Mouse (Mus musculus): ENCODE results near the gene H2-Eb2. TPM values are rescaled to one million over a fixed set of nuclear protein-coding genes. Genes with fewer than 3 reads are reported as not detected.

H2-Eb2 gene
- polyA plus RNA-seq, 1 experiment from 2014 or later, result not detected

GRCm38 (mm10) chr17:34287648-34288047, 37.8 kb upstream of the H2-Eb2 start, which contains the start of gene H2-Aa:
TSS of gene H2-Aa (minus strand) at chr17:34287823.
- Histone ChIP-seq H3K9me3 (replicated peaks; ENCODE audit: low read length) (no peaks in the 10 kb centered on the region), H3K27me3 (ENCODE audit: insufficient read depth, low read length) (no peaks in the 10 kb centered on the region), H3K9ac (ENCODE audit: low read depth, low read length) (no peak within 1 kb of the TSS), H3K27ac (no peak within 1 kb of the TSS), H3K4me1 (replicated peaks; ENCODE audit: insufficient read depth, low read length) (no peaks in the 10 kb centered on the region), H3K36me3 (ENCODE audit: insufficient read depth, low read length) (no peaks in the 10 kb centered on the region), H3K4me2 (ENCODE audit: low read length) (no peak within 1 kb of the TSS), H3K4me3 (replicated peaks; ENCODE audit: low read depth, low read length) (no peak within 1 kb of the TSS)
- TF ChIP-seq CTCF (IDR thresholded peaks at IDR 0.05; ENCODE audit: low read depth), result no peak
- peak; percentile 74; the same call in 1 of the 2 replicates for ATAC-seq (replicated peaks; ENCODE audit: low FRiP score, low read depth)
- DNase-seq (ENCODE audit: low spot score), result peak; percentile 86
- WGBS, result 17% methylated on average over 8 of the region's 8 CpGs

GRCm38 (mm10) chr17:34288131-34288530, 37.3 kb upstream of the H2-Eb2 start:
- WGBS, result 75% methylated on average over 3 of the region's 3 CpGs
- no peaks in the 10 kb centered on the region for H3K4me1 ChIP-seq (replicated peaks; ENCODE audit: insufficient read depth, low read length)
- no peaks in the 10 kb centered on the region for H3K9me3 ChIP-seq (replicated peaks; ENCODE audit: low read length)
- H3K9ac ChIP-seq (ENCODE audit: low read depth, low read length), result no peak overlapping the region
- no peak overlapping the region for H3K27ac ChIP-seq
- DNase-seq (ENCODE audit: low spot score) (no peak), ATAC-seq (replicated peaks; ENCODE audit: low FRiP score, low read depth) (no peak)
- no peaks in the 10 kb centered on the region for H3K27me3 ChIP-seq (ENCODE audit: insufficient read depth, low read length)
- no peak overlapping the region for H3K4me3 ChIP-seq (replicated peaks; ENCODE audit: low read depth, low read length)
- no peak overlapping the region for H3K4me2 ChIP-seq (ENCODE audit: low read length)
- TF ChIP-seq CTCF (IDR thresholded peaks at IDR 0.05; ENCODE audit: low read depth), result no peak
- no peaks in the 10 kb centered on the region for H3K36me3 ChIP-seq (ENCODE audit: insufficient read depth, low read length)

- no peak overlapping the region for H3K4me2 ChIP-seq (ENCODE audit: low read length)
- no peaks in the 10 kb centered on the region for H3K4me1 ChIP-seq (replicated peaks; ENCODE audit: insufficient read depth, low read length)
- DNase-seq (ENCODE audit: low spot score) (peak; percentile 90), ATAC-seq (replicated peaks; ENCODE audit: low FRiP score, low read depth) (peak; percentile 88)
- no peaks in the 10 kb centered on the region for H3K27me3 ChIP-seq (ENCODE audit: insufficient read depth, low read length)
- H3K9ac ChIP-seq (ENCODE audit: low read depth, low read length), result no peak overlapping the region
- no peaks in the 10 kb centered on the region for H3K9me3 ChIP-seq (replicated peaks; ENCODE audit: low read length)
- H3K27ac ChIP-seq, result no peak overlapping the region
- H3K4me3 ChIP-seq (replicated peaks; ENCODE audit: low read depth, low read length), result no peak overlapping the region
- no peaks in the 10 kb centered on the region for H3K36me3 ChIP-seq (ENCODE audit: insufficient read depth, low read length)
- no peak for TF ChIP-seq CTCF (IDR thresholded peaks at IDR 0.05; ENCODE audit: low read depth)
- 15% methylated on average over 8 of the region's 8 CpGs for WGBS
Observed at GRCm38 (mm10) chr17:34291609-34292008, 33.9 kb upstream of the H2-Eb2 start.

GRCm38 (mm10) chr17:34292570-34292969, 32.9 kb upstream of the H2-Eb2 start:
- no peaks in the 10 kb centered on the region for H3K27me3 ChIP-seq (ENCODE audit: insufficient read depth, low read length)
- DNase-seq (ENCODE audit: low spot score) (no peak), ATAC-seq (replicated peaks; ENCODE audit: low FRiP score, low read depth) (no peak)
- H3K4me3 ChIP-seq (replicated peaks; ENCODE audit: low read depth, low read length), result no peak overlapping the region
- H3K36me3 ChIP-seq (ENCODE audit: insufficient read depth, low read length), result no peaks in the 10 kb centered on the region
- no peaks in the 10 kb centered on the region for H3K9me3 ChIP-seq (replicated peaks; ENCODE audit: low read length)
- H3K4me1 ChIP-seq (replicated peaks; ENCODE audit: insufficient read depth, low read length), result no peaks in the 10 kb centered on the region
- no peak overlapping the region for H3K27ac ChIP-seq
- no peak overlapping the region for H3K4me2 ChIP-seq (ENCODE audit: low read length)
- no peak for TF ChIP-seq CTCF (IDR thresholded peaks at IDR 0.05; ENCODE audit: low read depth)
- 90% methylated on average over 4 of the region's 4 CpGs for WGBS
- H3K9ac ChIP-seq (ENCODE audit: low read depth, low read length), result no peak overlapping the region

GRCm38 (mm10) chr17:34293533-34293932, 31.9 kb upstream of the H2-Eb2 start:
- H3K27me3 ChIP-seq (ENCODE audit: insufficient read depth, low read length), result no peaks in the 10 kb centered on the region

GRCm38 (mm10) chr17:34294249-34294648, 31.2 kb upstream of the H2-Eb2 start:
- no peak overlapping the region for H3K27ac ChIP-seq
- H3K4me2 ChIP-seq (ENCODE audit: low read length), result no peak overlapping the region
- no peak for DNase-seq (ENCODE audit: low spot score)
- H3K27me3 ChIP-seq (ENCODE audit: insufficient read depth, low read length), result no peaks in the 10 kb centered on the region
- H3K4me1 ChIP-seq (replicated peaks; ENCODE audit: insufficient read depth, low read length), result no peaks in the 10 kb centered on the region
- WGBS, result 62% methylated on average over 4 of the region's 4 CpGs
- TF ChIP-seq CTCF (IDR thresholded peaks at IDR 0.05; ENCODE audit: low read depth), result no peak
- no peak overlapping the region for H3K4me3 ChIP-seq (replicated peaks; ENCODE audit: low read depth, low read length)
- H3K36me3 ChIP-seq (ENCODE audit: insufficient read depth, low read length), result no peaks in the 10 kb centered on the region
- ATAC-seq (replicated peaks; ENCODE audit: low FRiP score, low read depth), result no peak
- H3K9me3 ChIP-seq (replicated peaks; ENCODE audit: low read length), result no peaks in the 10 kb centered on the region
- no peak overlapping the region for H3K9ac ChIP-seq (ENCODE audit: low read depth, low read length)

More at GRCm38 (mm10) chr17:34293533-34293932, 31.9 kb upstream of the H2-Eb2 start:
- no peak overlapping the region for H3K4me3 ChIP-seq (replicated peaks; ENCODE audit: low read depth, low read length)
- no peak for TF ChIP-seq CTCF (IDR thresholded peaks at IDR 0.05; ENCODE audit: low read depth)
- no peak overlapping the region for H3K9ac ChIP-seq (ENCODE audit: low read depth, low read length)
- H3K4me2 ChIP-seq (ENCODE audit: low read length), result no peak overlapping the region
- 31% methylated on average over 2 of the region's 2 CpGs for WGBS
- H3K9me3 ChIP-seq (replicated peaks; ENCODE audit: low read length), result no peaks in the 10 kb centered on the region
- ATAC-seq (replicated peaks; ENCODE audit: low FRiP score, low read depth) (no peak), DNase-seq (ENCODE audit: low spot score) (no peak)
- no peak overlapping the region for H3K27ac ChIP-seq
- no peaks in the 10 kb centered on the region for H3K4me1 ChIP-seq (replicated peaks; ENCODE audit: insufficient read depth, low read length)
- H3K36me3 ChIP-seq (ENCODE audit: insufficient read depth, low read length), result no peaks in the 10 kb centered on the region

GRCm38 (mm10) chr17:34295307-34295706, 30.2 kb upstream of the H2-Eb2 start:
- H3K4me1 ChIP-seq (replicated peaks; ENCODE audit: insufficient read depth, low read length), result no peaks in the 10 kb centered on the region
- TF ChIP-seq CTCF (IDR thresholded peaks at IDR 0.05; ENCODE audit: low read depth), result no peak
- H3K9ac ChIP-seq (ENCODE audit: low read depth, low read length), result no peak overlapping the region
- no peak overlapping the region for H3K4me3 ChIP-seq (replicated peaks; ENCODE audit: low read depth, low read length)
- no peak overlapping the region for H3K27ac ChIP-seq
- no peaks in the 10 kb centered on the region for H3K9me3 ChIP-seq (replicated peaks; ENCODE audit: low read length)
- DNase-seq (ENCODE audit: low spot score), result no peak
- ATAC-seq (replicated peaks; ENCODE audit: low FRiP score, low read depth), result no peak
- H3K27me3 ChIP-seq (ENCODE audit: insufficient read depth, low read length), result no peaks in the 10 kb centered on the region
- H3K4me2 ChIP-seq (ENCODE audit: low read length), result no peak overlapping the region
- no peaks in the 10 kb centered on the region for H3K36me3 ChIP-seq (ENCODE audit: insufficient read depth, low read length)

Measured in kidney, postnatal 0 days (tissue).